Mouse (Mus musculus) forebrain, embryonic 12.5 days (tissue): ENCODE results near the gene Fbxl14. TPM values are rescaled to one million over a fixed set of nuclear protein-coding genes. Genes with fewer than 3 reads are reported as not detected.

ENCODE experiments used
- ATAC-seq: fragments of 200-750 bp; cut with Nextera tagmentation; 2 replicates; pipeline ENCODE4 v1.8.0; 2017; ENCODE audit warnings: moderate TSS enrichment; ENCODE audit not compliant: low FRiP score
- H3K27ac ChIP-seq: fragments of 300-500 bp; sonication (generic); 2 replicates; pipeline ENCODE4 v1.5.1; 2016; ENCODE audit warnings: mild to moderate bottlenecking
- H3K27me3 ChIP-seq: fragments of 300-500 bp; sonication (generic); 2 replicates; pipeline ENCODE4 v1.6.1; 2016; ENCODE audit warnings: mild to moderate bottlenecking
- H3K36me3 ChIP-seq: fragments of 300-500 bp; sonication (generic); replicated peaks from 2 replicates; pipeline ENCODE4 v1.6.1; 2016; ENCODE audit warnings: mild to moderate bottlenecking
- H3K4me1 ChIP-seq: fragments of 300-500 bp; sonication (generic); 2 replicates; pipeline ENCODE4 v1.6.1; 2016
- H3K4me2 ChIP-seq: fragments of 300-500 bp; sonication (generic); 2 replicates; pipeline ENCODE4 v1.6.1; 2016; ENCODE audit warnings: mild to moderate bottlenecking, moderate library complexity
- H3K4me3 ChIP-seq: fragments of 300-500 bp; sonication (generic); replicated peaks from 2 replicates; pipeline ENCODE4 v1.5.1; 2016; ENCODE audit warnings: mild to moderate bottlenecking
- H3K9ac ChIP-seq: fragments of 300-500 bp; sonication (generic); 2 replicates; pipeline ENCODE4 v1.6.1; 2016; ENCODE audit warnings: mild to moderate bottlenecking
- H3K9me3 ChIP-seq: fragments of 300-500 bp; sonication (generic); 2 replicates; pipeline ENCODE4 v1.6.1; 2016
- WGBS: fragments of 180-500 bp; shearing (Covaris S2); methylation state at CpG from one replicate; pipeline ENCODE4 v1.1.7; 2016; 5-methylcytosine and 5-hydroxymethylcytosine counted together
- polyA plus RNA-seq: library from polyadenylated mRNA; unstranded; fragments of >200 nt; fragmentation: Nextera tagmentation; extraction: Ambion mirVana; gene quantifications from 2 replicates; pipeline ENCODE4 v1.2.1, GENCODE M21; 2016

Fbxl14 gene
- polyA plus RNA-seq, 1 experiment from 2014 or later = 5.2 TPM

DNA sequence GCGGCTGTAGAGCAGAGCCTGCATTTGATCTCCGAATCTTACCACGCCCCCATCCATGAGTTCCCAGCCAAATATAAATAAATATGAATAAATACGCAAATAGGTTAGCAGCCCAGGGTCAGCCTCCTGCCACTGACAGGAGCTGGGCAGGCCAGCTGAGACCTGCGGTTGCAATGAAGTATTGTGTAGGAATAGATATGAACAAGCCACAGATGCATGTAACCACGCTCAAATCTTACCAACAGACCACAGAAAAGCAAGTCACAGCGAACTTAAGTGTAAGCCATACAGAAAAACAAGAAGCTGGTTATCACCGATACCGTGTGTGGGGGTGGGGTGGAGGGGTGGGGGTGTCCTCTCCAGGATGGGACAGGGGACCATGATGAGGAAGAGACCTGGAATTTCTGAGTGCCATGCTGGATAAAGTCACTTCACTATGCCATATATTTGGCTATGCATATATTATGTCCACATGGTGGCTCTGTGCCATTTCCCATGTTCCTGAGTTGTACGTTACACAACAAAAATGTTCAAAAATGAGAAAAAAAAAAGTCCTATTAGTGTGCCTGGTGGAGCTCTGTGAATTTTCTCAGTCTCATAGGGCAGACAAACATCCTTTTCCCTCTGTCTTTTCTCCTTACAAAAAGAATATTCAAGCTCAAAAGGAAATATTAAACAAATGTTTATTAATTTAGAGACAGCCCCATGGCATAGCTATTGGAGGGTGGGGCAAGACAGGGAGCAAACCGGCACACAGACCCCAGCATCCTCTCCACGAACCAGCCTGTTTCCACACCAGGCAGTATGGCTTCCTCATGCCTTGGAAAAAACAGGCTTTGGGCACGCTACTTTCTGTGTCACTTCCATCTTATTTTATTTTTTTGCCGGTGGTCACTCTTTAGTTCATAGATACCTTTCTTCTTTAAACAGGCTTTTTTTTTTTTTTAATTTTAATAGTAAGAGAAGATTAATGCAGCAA lies 28.2 kb upstream of the Fbxl14 start:
- WGBS = 51% methylated on average over 14 of the region's 14 CpGs
- Histone ChIP-seq H3K9ac (peak overlapping the region; percentile 57; the same call in 1 of the 2 replicates), H3K4me3 (no peak overlapping the region; the same call in 1 of the 2 replicates), H3K4me1 (peaks cover 38% of the 10 kb centered on the region), H3K27ac (peak overlapping the region; percentile 92), H3K27me3 (peaks cover 11% of the 10 kb centered on the region; the same call in 1 of the 2 replicates), H3K4me2 (peak overlapping the region; percentile 66), H3K36me3 (no peaks in the 10 kb centered on the region), H3K9me3 (no peaks in the 10 kb centered on the region)
- no peak; the same call in 1 of the 2 replicates for ATAC-seq

- H3K4me1 ChIP-seq = peaks cover 38% of the 10 kb centered on the region
- ATAC-seq = peak; percentile 75
- WGBS = under 1% methylated on average over 15 of the region's 15 CpGs
Observed at GRCm38 (mm10) chr6:119451981-119452499, 27.4 kb upstream of the Fbxl14 start.

GRCm38 (mm10) chr6:119458166-119458565 lies 21.3 kb upstream of the Fbxl14 start:
- Histone ChIP-seq H3K4me3 (no peak overlapping the region), H3K4me1 (no peaks in the 10 kb centered on the region), H3K27ac (no peak overlapping the region), H3K9me3 (no peaks in the 10 kb centered on the region), H3K36me3 (no peaks in the 10 kb centered on the region), H3K9ac (no peak overlapping the region), H3K4me2 (no peak overlapping the region), H3K27me3 (no peaks in the 10 kb centered on the region)
- ATAC-seq = no peak
- WGBS = 59% methylated on average over 8 of the region's 8 CpGs

More at GRCm38 (mm10) chr6:119451981-119452499, 27.4 kb upstream of the Fbxl14 start:
- H3K9ac ChIP-seq = peak overlapping the region; percentile 57
- no peaks in the 10 kb centered on the region for H3K36me3 ChIP-seq
- peak overlapping the region; percentile 66 for H3K4me2 ChIP-seq
- peaks cover 11% of the 10 kb centered on the region; the same call in 1 of the 2 replicates for H3K27me3 ChIP-seq
- H3K9me3 ChIP-seq = no peaks in the 10 kb centered on the region
- H3K4me3 ChIP-seq = peak overlapping the region; percentile 36
- peak overlapping the region; percentile 92 for H3K27ac ChIP-seq

DNA sequence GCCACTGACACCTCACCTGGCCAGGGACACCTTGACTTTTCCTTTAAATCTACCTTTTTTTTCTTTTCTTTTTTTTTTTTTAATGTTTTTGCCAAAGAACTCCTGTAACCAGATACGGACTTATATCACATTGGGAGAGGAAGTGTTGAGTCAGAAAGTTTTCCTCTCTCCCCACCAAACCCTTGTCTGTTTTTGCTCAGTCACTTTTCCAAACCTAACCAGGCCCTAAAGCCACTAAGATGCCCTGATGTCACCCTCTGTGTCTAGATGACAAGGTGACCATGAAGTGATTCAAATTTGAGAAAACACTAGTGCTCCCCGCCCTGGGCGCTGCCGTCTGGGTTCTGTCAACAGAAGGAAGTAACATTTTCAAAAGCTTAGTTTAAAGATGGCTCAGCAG lies 20.4 kb upstream of the Fbxl14 start:
- Histone ChIP-seq H3K4me1 (no peaks in the 10 kb centered on the region), H3K27ac (no peak overlapping the region), H3K4me2 (no peak overlapping the region), H3K4me3 (no peak overlapping the region), H3K36me3 (no peaks in the 10 kb centered on the region), H3K27me3 (no peaks in the 10 kb centered on the region), H3K9ac (no peak overlapping the region), H3K9me3 (no peaks in the 10 kb centered on the region)
- 91% methylated on average over 4 of the region's 4 CpGs for WGBS
- no peak for ATAC-seq

DNA sequence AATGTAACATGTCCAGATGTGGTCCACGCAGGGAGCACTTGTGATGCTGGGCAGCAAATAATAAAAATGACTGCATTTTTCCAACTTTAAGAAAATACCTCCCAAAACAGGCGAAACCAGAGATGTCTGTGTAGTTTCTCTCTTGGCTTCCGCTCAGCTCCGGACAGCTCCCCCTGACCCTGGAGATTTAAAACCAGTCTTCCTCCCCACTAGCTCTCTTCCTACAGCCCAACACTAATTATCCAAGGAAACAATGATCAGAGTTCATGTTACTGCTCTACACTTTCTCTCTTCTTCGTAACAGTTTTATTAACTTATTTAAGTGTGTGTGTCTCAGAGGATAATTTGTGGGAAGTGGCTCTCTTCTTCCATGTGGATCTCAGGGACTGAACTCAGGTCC lies 19.1 kb upstream of the Fbxl14 start:
- Histone ChIP-seq H3K4me2 (no peak overlapping the region), H3K9ac (no peak overlapping the region), H3K36me3 (no peaks in the 10 kb centered on the region), H3K27ac (no peak overlapping the region), H3K4me1 (no peaks in the 10 kb centered on the region), H3K4me3 (no peak overlapping the region), H3K9me3 (no peaks in the 10 kb centered on the region), H3K27me3 (no peaks in the 10 kb centered on the region)
- no peak for ATAC-seq
- 86% methylated on average over 5 of the region's 5 CpGs for WGBS

DNA sequence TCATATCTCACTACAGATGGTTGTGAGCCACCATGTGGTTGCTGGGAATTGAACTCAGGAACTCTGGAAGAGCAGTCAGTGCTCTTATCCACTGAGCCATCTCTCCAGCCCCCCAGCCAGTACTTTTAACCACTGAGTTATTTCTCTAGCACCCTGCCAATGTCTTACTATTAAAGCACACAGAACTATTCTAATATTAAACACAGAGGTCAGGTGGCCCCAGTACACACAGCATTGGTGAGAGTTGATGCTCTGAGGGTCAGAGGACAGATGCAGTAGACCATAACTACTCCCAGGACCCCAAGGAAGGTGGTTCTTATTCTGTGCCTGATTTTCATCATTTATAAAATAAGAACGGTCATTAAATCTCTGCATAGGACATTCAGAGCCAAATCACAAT lies 13.3 kb upstream of the Fbxl14 start:
- H3K4me2 ChIP-seq = no peak overlapping the region
- 95% methylated on average over 1 of the region's 1 CpGs for WGBS
- H3K9ac ChIP-seq = no peak overlapping the region
- H3K4me1 ChIP-seq = no peaks in the 10 kb centered on the region; the same call in 1 of the 2 replicates
- H3K9me3 ChIP-seq = no peaks in the 10 kb centered on the region
- no peak overlapping the region for H3K4me3 ChIP-seq
- H3K27me3 ChIP-seq = no peaks in the 10 kb centered on the region
- ATAC-seq = no peak
- H3K36me3 ChIP-seq = no peaks in the 10 kb centered on the region
- no peak overlapping the region for H3K27ac ChIP-seq

DNA sequence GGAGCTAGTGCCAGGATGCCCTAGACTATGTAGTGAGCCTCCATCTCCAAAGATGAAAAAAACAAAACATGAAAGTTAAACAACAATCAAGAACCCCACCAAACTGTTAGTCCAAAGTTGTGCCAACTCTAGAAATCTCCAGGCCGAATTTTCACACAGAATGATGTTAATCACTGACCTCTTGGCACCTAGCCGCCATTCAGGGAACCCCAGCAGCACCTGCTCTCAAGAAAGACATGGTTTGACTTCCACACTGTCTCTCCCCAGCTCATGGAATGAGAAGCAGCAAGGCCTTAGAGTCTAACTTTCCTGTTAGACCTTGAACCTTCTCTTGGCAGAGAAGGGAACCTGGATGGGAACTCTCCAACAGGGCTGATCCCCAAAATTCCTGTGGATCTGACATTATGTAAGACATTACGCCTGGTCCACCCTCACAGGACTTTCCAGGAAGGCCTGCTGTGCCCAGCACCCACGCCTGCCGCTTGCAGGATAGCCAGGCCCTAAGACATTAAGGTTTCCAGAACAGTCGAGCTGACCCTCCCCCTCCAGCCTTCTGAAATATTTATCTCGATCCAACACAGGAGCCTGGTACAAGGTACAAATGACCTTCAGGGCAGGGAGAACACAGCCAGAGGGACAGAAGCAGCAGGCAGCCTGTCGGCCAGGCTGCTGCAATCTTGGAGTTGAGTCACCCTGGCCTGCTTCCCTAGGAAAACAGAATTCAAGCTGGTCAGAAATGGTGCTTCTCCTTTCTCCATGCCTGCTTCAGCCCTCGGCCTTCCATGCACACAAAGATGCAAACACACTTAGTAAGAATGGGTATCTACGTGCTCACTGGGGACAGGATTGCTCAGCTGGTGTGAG lies 12.3 kb upstream of the Fbxl14 start:
- 80% methylated on average over 10 of the region's 10 CpGs for WGBS
- H3K4me1 ChIP-seq = no peaks in the 10 kb centered on the region; the same call in 1 of the 2 replicates
- no peak overlapping the region for H3K4me2 ChIP-seq
- no peaks in the 10 kb centered on the region for H3K9me3 ChIP-seq
- H3K36me3 ChIP-seq = no peaks in the 10 kb centered on the region
- no peak overlapping the region for H3K9ac ChIP-seq
- no peak for ATAC-seq
- H3K27me3 ChIP-seq = no peaks in the 10 kb centered on the region
- no peak overlapping the region for H3K27ac ChIP-seq
- H3K4me3 ChIP-seq = no peak overlapping the region

- Histone ChIP-seq H3K9me3 (no peaks in the 10 kb centered on the region), H3K36me3 (no peaks in the 10 kb centered on the region), H3K27ac (no peak overlapping the region), H3K4me1 (no peaks in the 10 kb centered on the region; the same call in 1 of the 2 replicates), H3K9ac (no peak overlapping the region), H3K4me3 (no peak overlapping the region), H3K27me3 (no peaks in the 10 kb centered on the region), H3K4me2 (no peak overlapping the region)
- no peak for ATAC-seq
- 78% methylated on average over 2 of the region's 2 CpGs for WGBS
Observed at GRCm38 (mm10) chr6:119467785-119468059, 11.7 kb upstream of the Fbxl14 start.

DNA sequence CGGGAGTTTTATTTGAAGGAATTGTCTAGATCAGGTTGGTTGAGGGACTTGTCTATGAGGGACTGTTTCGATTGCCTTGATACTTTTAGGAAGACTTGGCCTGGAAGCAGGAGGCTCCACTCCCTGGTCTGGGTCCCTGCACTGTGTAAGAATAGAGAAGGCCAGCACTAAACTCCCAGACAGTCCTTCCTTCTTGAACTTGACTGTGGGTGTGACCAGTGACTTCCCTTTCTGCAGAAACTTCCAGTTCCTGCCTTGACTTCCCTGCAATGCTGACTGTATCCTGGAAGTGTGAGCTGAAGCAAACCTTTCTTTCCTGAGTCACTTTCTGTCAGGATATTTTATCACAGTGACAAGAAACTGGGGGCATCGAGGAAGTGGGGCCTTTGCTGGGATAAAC lies 8.7 kb upstream of the Fbxl14 start:
- ATAC-seq = no peak
- WGBS = 90% methylated on average over 3 of the region's 3 CpGs
- Histone ChIP-seq H3K4me1 (no peaks in the 10 kb centered on the region; the same call in 1 of the 2 replicates), H3K27me3 (no peaks in the 10 kb centered on the region), H3K9me3 (no peaks in the 10 kb centered on the region), H3K36me3 (no peaks in the 10 kb centered on the region), H3K4me2 (no peak overlapping the region), H3K9ac (no peak overlapping the region), H3K4me3 (no peak overlapping the region), H3K27ac (no peak overlapping the region)

- Histone ChIP-seq H3K36me3 (no peaks in the 10 kb centered on the region), H3K9me3 (no peaks in the 10 kb centered on the region), H3K9ac (no peak overlapping the region), H3K4me2 (no peak overlapping the region), H3K4me1 (no peaks in the 10 kb centered on the region; the same call in 1 of the 2 replicates), H3K27ac (no peak overlapping the region), H3K4me3 (no peak overlapping the region), H3K27me3 (no peaks in the 10 kb centered on the region)
- ATAC-seq = peak; percentile 30; the same call in 1 of the 2 replicates
- WGBS = 28% methylated on average over 5 of the region's 5 CpGs
Observed at GRCm38 (mm10) chr6:119472135-119472534, 7.3 kb upstream of the Fbxl14 start.

- WGBS = 83% methylated on average over 3 of the region's 3 CpGs
Observed at GRCm38 (mm10) chr6:119472705-119473104, 6.8 kb upstream of the Fbxl14 start.

DNA sequence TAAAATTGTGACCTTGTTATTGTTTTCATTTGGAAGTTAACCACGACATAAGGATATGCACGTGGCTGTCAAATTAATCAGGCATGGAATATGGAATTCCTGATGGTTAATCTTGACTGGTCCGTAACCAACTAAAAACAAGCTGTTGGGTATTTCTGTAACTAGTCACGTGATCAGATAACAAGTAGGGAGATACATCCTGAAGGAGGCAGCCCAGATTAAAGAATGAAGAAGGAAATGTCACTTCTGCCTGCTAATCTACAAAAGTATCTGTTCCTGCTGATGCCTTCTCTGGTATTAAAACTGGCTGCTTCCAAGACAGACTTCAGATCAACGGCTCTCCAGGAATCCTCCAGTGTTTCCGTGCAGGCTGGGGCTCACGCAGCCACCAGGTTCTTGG lies 6.0 kb upstream of the Fbxl14 start:
- H3K27ac ChIP-seq = no peak overlapping the region
- H3K27me3 ChIP-seq = no peaks in the 10 kb centered on the region
- H3K4me2 ChIP-seq = no peak overlapping the region
- no peaks in the 10 kb centered on the region for H3K9me3 ChIP-seq
- H3K36me3 ChIP-seq = no peaks in the 10 kb centered on the region
- H3K4me3 ChIP-seq = no peak overlapping the region
- peaks cover 9% of the 10 kb centered on the region for H3K4me1 ChIP-seq
- WGBS = 85% methylated on average over 7 of the region's 7 CpGs
- no peak for ATAC-seq
- no peak overlapping the region for H3K9ac ChIP-seq

More at GRCm38 (mm10) chr6:119472705-119473104, 6.8 kb upstream of the Fbxl14 start:
- H3K4me1 ChIP-seq = peaks cover 2% of the 10 kb centered on the region; the same call in 1 of the 2 replicates
- no peaks in the 10 kb centered on the region for H3K27me3 ChIP-seq
- no peak overlapping the region for H3K4me2 ChIP-seq
- H3K27ac ChIP-seq = no peak overlapping the region
- H3K9ac ChIP-seq = no peak overlapping the region
- no peaks in the 10 kb centered on the region for H3K9me3 ChIP-seq
- no peak overlapping the region for H3K4me3 ChIP-seq
- ATAC-seq = no peak
- no peaks in the 10 kb centered on the region for H3K36me3 ChIP-seq
